Mouse (Mus musculus): ENCODE data around the gene Ralgapa1. TPM values are rescaled to one million over a fixed set of nuclear protein-coding genes. Genes with fewer than 3 reads are reported as not detected.

Ralgapa1 gene
- polyA plus RNA-seq, 1 experiment from 2014 or later = 13.8 TPM

- 63% methylated on average over 9 of the region's 9 CpGs for WGBS
- H3K27ac ChIP-seq = no peak overlapping the region
These were observed 13.1 kb upstream of the Ralgapa1 start for GRCm38 (mm10) chr12:55833906-55834625.

GRCm38 (mm10) chr12:55832961-55833360, 12.0 kb upstream of the Ralgapa1 start:
- H3K27ac ChIP-seq = no peak overlapping the region
- no peaks in the 10 kb centered on the region for H3K36me3 ChIP-seq (ENCODE audit: insufficient read depth, low read length)
- no peak overlapping the region for H3K4me2 ChIP-seq (ENCODE audit: low read length)
- no peaks in the 10 kb centered on the region for H3K27me3 ChIP-seq (ENCODE audit: insufficient read depth, low read length)
- TF ChIP-seq CTCF (IDR thresholded peaks at IDR 0.05; ENCODE audit: low read depth) = no peak
- ATAC-seq (replicated peaks; ENCODE audit: low FRiP score, low read depth) (no peak), DNase-seq (ENCODE audit: low spot score) (no peak)
- no peaks in the 10 kb centered on the region for H3K9me3 ChIP-seq (replicated peaks; ENCODE audit: low read length)
- no peak overlapping the region for H3K4me3 ChIP-seq (replicated peaks; ENCODE audit: low read depth, low read length)
- no peak overlapping the region for H3K9ac ChIP-seq (ENCODE audit: low read depth, low read length)
- no peaks in the 10 kb centered on the region for H3K4me1 ChIP-seq (replicated peaks; ENCODE audit: insufficient read depth, low read length)

More at GRCm38 (mm10) chr12:55833906-55834625, 13.1 kb upstream of the Ralgapa1 start:
- no peak for DNase-seq (ENCODE audit: low spot score)
- no peak for ATAC-seq (replicated peaks; ENCODE audit: low FRiP score, low read depth)
- no peak overlapping the region for H3K9ac ChIP-seq (ENCODE audit: low read depth, low read length)
- no peak for TF ChIP-seq CTCF (IDR thresholded peaks at IDR 0.05; ENCODE audit: low read depth)
- H3K27me3 ChIP-seq (ENCODE audit: insufficient read depth, low read length) = no peaks in the 10 kb centered on the region
- no peaks in the 10 kb centered on the region for H3K36me3 ChIP-seq (ENCODE audit: insufficient read depth, low read length)
- H3K4me2 ChIP-seq (ENCODE audit: low read length) = no peak overlapping the region
- H3K4me1 ChIP-seq (replicated peaks; ENCODE audit: insufficient read depth, low read length) = no peaks in the 10 kb centered on the region
- H3K4me3 ChIP-seq (replicated peaks; ENCODE audit: low read depth, low read length) = no peak overlapping the region
- H3K9me3 ChIP-seq (replicated peaks; ENCODE audit: low read length) = no peaks in the 10 kb centered on the region

DNA sequence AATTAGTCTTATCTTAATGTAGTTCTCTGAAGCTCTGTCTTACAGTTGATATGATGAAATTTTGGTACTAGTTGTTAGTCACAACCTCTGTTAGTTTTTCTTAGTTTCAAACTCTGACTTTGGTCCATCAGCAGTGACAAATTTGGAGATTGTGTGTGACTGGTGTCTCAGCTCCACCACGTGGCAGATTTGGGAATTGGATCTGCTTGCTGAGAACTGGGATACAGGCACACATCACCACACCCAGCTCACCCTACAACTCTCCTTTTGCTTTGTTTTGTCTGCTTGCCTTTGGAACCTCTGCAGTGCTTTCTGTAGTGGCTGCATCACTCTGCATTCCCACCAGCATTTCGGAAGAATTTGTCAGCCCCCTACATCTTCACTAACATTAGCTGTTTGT, 10.1 kb upstream of the Ralgapa1 start:
- Histone ChIP-seq H3K9ac (ENCODE audit: low read depth, low read length) (no peak overlapping the region), H3K4me1 (replicated peaks; ENCODE audit: insufficient read depth, low read length) (no peaks in the 10 kb centered on the region), H3K4me2 (ENCODE audit: low read length) (no peak overlapping the region), H3K4me3 (replicated peaks; ENCODE audit: low read depth, low read length) (no peak overlapping the region), H3K27me3 (ENCODE audit: insufficient read depth, low read length) (no peaks in the 10 kb centered on the region), H3K27ac (no peak overlapping the region), H3K9me3 (replicated peaks; ENCODE audit: low read length) (no peaks in the 10 kb centered on the region), H3K36me3 (ENCODE audit: insufficient read depth, low read length) (no peaks in the 10 kb centered on the region)
- ATAC-seq (replicated peaks; ENCODE audit: low FRiP score, low read depth) = no peak
- peak; percentile 88 for TF ChIP-seq CTCF (IDR thresholded peaks at IDR 0.05; ENCODE audit: low read depth)
- peak; percentile 74 for DNase-seq (ENCODE audit: low spot score)
- WGBS = 19% methylated on average over 2 of the region's 2 CpGs

GRCm38 (mm10) chr12:55825537-55825936, 4.6 kb upstream of the Ralgapa1 start:
- H3K4me2 ChIP-seq (ENCODE audit: low read length) = no peak overlapping the region
- no peaks in the 10 kb centered on the region for H3K27me3 ChIP-seq (ENCODE audit: insufficient read depth, low read length)
- no peak overlapping the region for H3K27ac ChIP-seq
- no peak; the same call in 1 of the 2 replicates for TF ChIP-seq CTCF (IDR thresholded peaks at IDR 0.05; ENCODE audit: low read depth)
- no peak overlapping the region for H3K4me3 ChIP-seq (replicated peaks; ENCODE audit: low read depth, low read length)
- no peaks in the 10 kb centered on the region for H3K36me3 ChIP-seq (ENCODE audit: insufficient read depth, low read length)
- DNase-seq (ENCODE audit: low spot score) = no peak
- 86% methylated on average over 2 of the region's 2 CpGs for WGBS
- H3K9ac ChIP-seq (ENCODE audit: low read depth, low read length) = no peak overlapping the region
- H3K9me3 ChIP-seq (replicated peaks; ENCODE audit: low read length) = no peaks in the 10 kb centered on the region
- H3K4me1 ChIP-seq (replicated peaks; ENCODE audit: insufficient read depth, low read length) = no peaks in the 10 kb centered on the region
- ATAC-seq (replicated peaks; ENCODE audit: low FRiP score, low read depth) = no peak

GRCm38 (mm10) chr12:55824027-55824426, 3.1 kb upstream of the Ralgapa1 start:
- H3K4me3 ChIP-seq (replicated peaks; ENCODE audit: low read depth, low read length) = no peak overlapping the region
- ATAC-seq (replicated peaks; ENCODE audit: low FRiP score, low read depth) (no peak), DNase-seq (ENCODE audit: low spot score) (no peak)
- no peak overlapping the region for H3K4me2 ChIP-seq (ENCODE audit: low read length)
- 83% methylated on average over 6 of the region's 6 CpGs for WGBS
- no peaks in the 10 kb centered on the region for H3K9me3 ChIP-seq (replicated peaks; ENCODE audit: low read length)
- H3K27me3 ChIP-seq (ENCODE audit: insufficient read depth, low read length) = no peaks in the 10 kb centered on the region
- H3K4me1 ChIP-seq (replicated peaks; ENCODE audit: insufficient read depth, low read length) = no peaks in the 10 kb centered on the region; the same call in 1 of the 2 replicates
- H3K9ac ChIP-seq (ENCODE audit: low read depth, low read length) = no peak overlapping the region
- H3K27ac ChIP-seq = no peak overlapping the region
- H3K36me3 ChIP-seq (ENCODE audit: insufficient read depth, low read length) = no peaks in the 10 kb centered on the region
- TF ChIP-seq CTCF (IDR thresholded peaks at IDR 0.05; ENCODE audit: low read depth) = no peak

- no peaks in the 10 kb centered on the region; the same call in 1 of the 2 replicates for H3K4me1 ChIP-seq (replicated peaks; ENCODE audit: insufficient read depth, low read length)
- H3K4me3 ChIP-seq (replicated peaks; ENCODE audit: low read depth, low read length) = peak overlapping the region; percentile 93
- H3K4me2 ChIP-seq (ENCODE audit: low read length) = peak overlapping the region; percentile 79
- H3K27me3 ChIP-seq (ENCODE audit: insufficient read depth, low read length) = no peaks in the 10 kb centered on the region
- TF ChIP-seq CTCF (IDR thresholded peaks at IDR 0.05; ENCODE audit: low read depth) = no peak
- H3K9me3 ChIP-seq (replicated peaks; ENCODE audit: low read length) = no peaks in the 10 kb centered on the region
- no peaks in the 10 kb centered on the region for H3K36me3 ChIP-seq (ENCODE audit: insufficient read depth, low read length)
- 2% methylated on average over 31 of the region's 35 CpGs for WGBS
- DNase-seq (ENCODE audit: low spot score) (peak; percentile 36), ATAC-seq (replicated peaks; ENCODE audit: low FRiP score, low read depth) (no peak; the same call in 1 of the 2 replicates)
- H3K27ac ChIP-seq = peak overlapping the region; percentile 95
- peak overlapping the region; percentile 94 for H3K9ac ChIP-seq (ENCODE audit: low read depth, low read length)
These were observed 777 bp downstream of the Ralgapa1 start for GRCm38 (mm10) chr12:55820119-55820660.
